Mouse (Mus musculus): ENCODE results near the gene Gm2564.
"Not testable (repeated sequence)": the region's sequence is repeated elsewhere in the genome, so short reads cannot be mapped to it uniquely, and the experiment has no call there.

Gm2564 gene

DNA sequence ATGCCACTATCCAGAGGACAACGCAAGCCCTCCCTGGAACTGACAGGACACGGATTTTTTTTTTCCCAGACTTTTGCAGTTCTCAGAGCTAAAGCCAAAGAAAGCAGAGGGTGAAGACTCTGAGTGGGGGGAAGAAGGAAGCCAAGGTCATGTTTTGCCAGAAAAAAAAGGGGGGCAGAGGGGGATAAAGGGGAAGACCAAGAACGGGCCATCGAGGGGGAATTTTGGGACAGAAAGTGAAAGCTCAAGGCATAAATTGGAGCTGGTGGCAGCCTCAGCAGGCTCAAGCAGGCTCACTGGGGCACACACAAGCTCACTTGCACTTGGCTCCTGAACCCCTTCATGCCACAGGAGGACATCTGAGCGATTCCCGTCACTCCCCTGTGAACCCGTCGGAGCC, at the start of gene Gm2564:
Gene Gm2564, plus strand, starts transcription at position 301 of the 400 bp plus-strand sequence.
- not testable (repeated sequence) for DNase-seq

DNA sequence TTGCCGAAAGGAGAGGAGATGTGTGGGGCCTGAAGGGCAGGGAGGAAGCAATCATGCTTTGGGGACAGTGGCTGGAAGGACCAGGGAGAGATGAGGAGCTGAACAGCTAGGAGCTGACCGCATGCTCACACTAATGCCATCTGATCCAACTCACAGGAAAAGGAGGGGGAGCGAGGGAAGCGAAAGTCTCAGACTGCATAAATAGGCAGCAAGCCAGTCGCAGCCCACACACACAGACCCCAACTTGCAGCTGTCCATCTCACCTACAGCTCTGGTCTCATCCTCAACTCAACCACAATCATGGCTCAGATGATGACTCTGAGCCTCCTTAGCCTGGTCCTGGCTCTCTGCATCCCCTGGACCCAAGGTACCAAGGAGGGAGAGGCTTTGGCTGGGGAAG, 17.6 kb upstream of the Gm2564 start, which contains the start of gene Gm10591:
Gene Gm10591, plus strand, starts transcription at position 301 of the 400 bp plus-strand sequence.
- not testable (repeated sequence) for DNase-seq

GRCm38 (mm10) chr4:42654951-42655350, 25.4 kb downstream of the Gm2564 start, which contains the start of gene Ccl27b:
Gene Ccl27b (plus strand): TSS chr4:42655251.
- DNase-seq: not testable (repeated sequence)

- DNase-seq: not testable (repeated sequence)
Measured at GRCm38 (mm10) chr4:42661793-42662192, 32.3 kb downstream of the Gm2564 start, which contains the start of gene Il11ra2. Gene Il11ra2 (minus strand): TSS chr4:42661893.

DNA sequence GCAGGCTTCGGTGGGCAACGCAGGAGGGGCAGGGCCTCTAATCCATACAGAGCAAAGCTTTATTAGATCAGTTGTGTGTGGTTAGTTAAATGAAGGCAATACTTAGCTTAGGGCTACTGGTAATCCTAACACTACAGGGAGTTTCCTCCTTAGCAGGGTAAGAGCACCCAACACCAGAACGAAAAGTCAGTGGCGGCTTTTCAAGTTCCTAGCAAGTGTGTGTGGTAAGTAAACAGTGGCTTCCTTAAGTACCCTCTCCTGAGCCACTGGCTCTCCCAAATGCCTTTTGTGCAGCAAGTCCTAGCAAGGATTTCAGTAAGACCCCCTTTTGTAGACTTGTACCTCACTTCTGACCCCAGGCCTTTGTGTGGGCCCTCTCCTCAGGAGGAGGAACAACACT, 45.9 kb downstream of the Gm2564 start:
- DNase-seq: not testable (repeated sequence)

DNA sequence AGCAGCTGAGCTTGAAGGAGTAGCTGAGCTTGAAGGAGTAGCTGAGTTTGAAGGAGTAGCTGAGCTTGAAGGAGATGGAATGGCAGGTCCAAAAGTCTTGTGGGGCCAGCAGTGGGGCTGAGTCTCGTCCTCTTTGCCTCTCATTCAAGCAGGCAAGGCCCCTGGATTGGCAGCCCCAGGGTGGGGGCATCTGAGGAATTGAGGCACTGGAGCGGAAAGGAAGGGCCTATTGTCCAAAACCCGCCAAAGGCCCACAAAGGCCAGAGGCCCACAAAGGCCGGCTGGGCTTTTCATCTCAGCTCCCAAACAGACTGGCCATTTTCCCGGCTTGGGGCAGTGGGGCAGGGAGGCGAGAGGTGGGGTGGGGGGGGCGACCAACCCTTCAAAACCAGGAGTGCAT, 49.8 kb downstream of the Gm2564 start:
- DNase-seq: not testable (repeated sequence)

GRCm38 (mm10) chr4:42680374-42681356, 51.1 kb downstream of the Gm2564 start:
- not testable (repeated sequence) for DNase-seq

All from heart, adult 11 months (tissue).